Mouse (Mus musculus) frontal cortex, adult 2 months (tissue): ENCODE data around the gene Ces1g. TPM values are rescaled to one million over a fixed set of nuclear protein-coding genes. Genes with fewer than 3 reads are reported as not detected.

Source experiments
- polyA plus RNA-seq: library from polyadenylated mRNA; depleted of rRNA; stranded (reverse); fragments of >200 nt; gene quantifications from 2 replicates; pipeline ENCODE4 v1.2.3, GENCODE M21; 2012; rRNA removed

Gene Ces1g
- polyA plus RNA-seq, 1 experiment: not detected

Other genes starting within 250 kb of the Ces1g start
- 0.08 TPM in 1 of 2 replicates, not detected in the other for gene Ces1c, start 206.0 kb downstream of the Ces1g start, polyA plus RNA-seq
- gene Ces1d, start 139.5 kb downstream of the Ces1g start, polyA plus RNA-seq: 0.12 and 1.6 TPM in 2 replicates
- 0.04 TPM in 1 of 2 replicates, not detected in the other for gene Ces1e, start 107.7 kb downstream of the Ces1g start, polyA plus RNA-seq
- 0.14 and 0.23 TPM in 2 replicates for gene Ces1f, start 57.6 kb downstream of the Ces1g start, polyA plus RNA-seq
- gene Ces1h, start 42.4 kb upstream of the Ces1g start, polyA plus RNA-seq: not detected in 2 replicates
- 1.9 and 3.1 TPM in 2 replicates for gene Ces5a, start 198.5 kb upstream of the Ces1g start, polyA plus RNA-seq